Mouse (Mus musculus): ENCODE results near the gene Tenm4. TPM values are rescaled to one million over a fixed set of nuclear protein-coding genes. Genes with fewer than 3 reads are reported as not detected.

The Tenm4 gene
- total and polyA plus RNA-seq, 3 experiments = 9.2 to 15.2 TPM; not detected in 1

- DNase-seq (ENCODE audit: low read depth, low spot score) = no peak
- Histone ChIP-seq H3K27me3 (ENCODE audit: control insufficient read depth in 1 of 2, insufficient read depth in 2 of 2, low read length in 2 of 2) (no peaks in the 10 kb centered on the region), H3K27ac (ENCODE audit: control insufficient read depth, low read depth, low read length) (no peak overlapping the region), H3K79me2 (ENCODE audit: control insufficient read depth, insufficient read depth, low read length, poor library complexity) (no peaks in the 10 kb centered on the region), H3K4me1 (ENCODE audit: control insufficient read depth in 1 of 2, insufficient read depth in 2 of 2, low read length in 2 of 2) (no peaks in the 10 kb centered on the region), H3K36me3 (ENCODE audit: control insufficient read depth in 1 of 2, insufficient read depth in 2 of 2, low read length in 2 of 2) (no peaks in the 10 kb centered on the region), H3K4me3 (ENCODE audit: control insufficient read depth in 1 of 2, insufficient read depth in 1 of 2, low read depth in 2 of 2, low read length in 2 of 2) (no peak overlapping the region), H3K9me3 (replicated peaks; ENCODE audit: insufficient read depth, low read length) (no peaks in the 10 kb centered on the region), H3K9ac (ENCODE audit: control insufficient read depth, low read depth, low read length, poor library complexity, severe bottlenecking) (no peak overlapping the region)
- TF ChIP-seq MAZ (IDR thresholded peaks at IDR 0.05; ENCODE audit: low read depth, low read length) (no peak), NELFE (IDR thresholded peaks at IDR 0.05; ENCODE audit: low read depth, low read length) (no peak), GABPA (IDR thresholded peaks at IDR 0.05; ENCODE audit: low read depth, low read length) (no peak), TAL1 (IDR thresholded peaks at IDR 0.05; ENCODE audit: low read length) (no peak), TCF12 (IDR thresholded peaks at IDR 0.05; ENCODE audit: low read depth, low read length) (no peak), MYC (IDR thresholded peaks at IDR 0.05; ENCODE audit: low read depth, low read length) (no peak), CHD2 (IDR thresholded peaks at IDR 0.05; ENCODE audit: low read length) (no peak), JUND (IDR thresholded peaks at IDR 0.05; ENCODE audit: low read depth, low read length) (no peak), MEF2A (IDR thresholded peaks at IDR 0.05; ENCODE audit: extremely low read depth, insufficient replicate concordance, low read depth, low read length, poor library complexity, severe bottlenecking) (no peak), UBTF (IDR thresholded peaks at IDR 0.05; ENCODE audit: borderline replicate concordance, insufficient read depth, low read depth, low read length) (no peak)
Measured at GRCm38 (mm10) chr7:96889061-96890034, 718.3 kb downstream of the Tenm4 start.

- Histone ChIP-seq H3K27ac (ENCODE audit: control insufficient read depth, low read depth, low read length) (no peak overlapping the region), H3K36me3 (ENCODE audit: control insufficient read depth in 1 of 2, insufficient read depth in 2 of 2, low read length in 2 of 2) (no peaks in the 10 kb centered on the region), H3K4me3 (ENCODE audit: control insufficient read depth in 1 of 2, insufficient read depth in 1 of 2, low read depth in 2 of 2, low read length in 2 of 2) (no peak overlapping the region), H3K9me3 (replicated peaks; ENCODE audit: insufficient read depth, low read length) (no peaks in the 10 kb centered on the region), H3K4me1 (ENCODE audit: control insufficient read depth in 1 of 2, insufficient read depth in 2 of 2, low read length in 2 of 2) (no peaks in the 10 kb centered on the region), H3K79me2 (ENCODE audit: control insufficient read depth, insufficient read depth, low read length, poor library complexity) (no peaks in the 10 kb centered on the region), H3K9ac (ENCODE audit: control insufficient read depth, low read depth, low read length, poor library complexity, severe bottlenecking) (no peak overlapping the region), H3K27me3 (ENCODE audit: control insufficient read depth in 1 of 2, insufficient read depth in 2 of 2, low read length in 2 of 2) (no peaks in the 10 kb centered on the region)
- no peak for DNase-seq (ENCODE audit: low read depth, low spot score)
- TF ChIP-seq RAD21 (IDR thresholded peaks at IDR 0.05; ENCODE audit: low read depth, low read length) (no peak), TBP (IDR thresholded peaks at IDR 0.05; ENCODE audit: low read depth, low read length) (no peak), E2F4 (IDR thresholded peaks at IDR 0.05; ENCODE audit: borderline replicate concordance, low read depth, low read length) (no peak), UBTF (IDR thresholded peaks at IDR 0.05; ENCODE audit: borderline replicate concordance, insufficient read depth, low read depth, low read length) (no peak), ELF1 (IDR thresholded peaks at IDR 0.05; ENCODE audit: low read depth, low read length) (no peak), MXI1 (IDR thresholded peaks at IDR 0.05; ENCODE audit: low read depth, low read length) (no peak), ZNF384 (IDR thresholded peaks at IDR 0.05; ENCODE audit: low read depth, low read length) (no peak), SIN3A (IDR thresholded peaks at IDR 0.05; ENCODE audit: low read length) (no peak), MAX (IDR thresholded peaks at IDR 0.05; ENCODE audit: low read length) (no peak), GABPA (IDR thresholded peaks at IDR 0.05; ENCODE audit: low read depth, low read length) (no peak)
Measured at GRCm38 (mm10) chr7:96890035-96890621, 719.1 kb downstream of the Tenm4 start.
